Comparison of ENCODE assay signal across 1 mouse cellular context in the genomic region with DNA sequence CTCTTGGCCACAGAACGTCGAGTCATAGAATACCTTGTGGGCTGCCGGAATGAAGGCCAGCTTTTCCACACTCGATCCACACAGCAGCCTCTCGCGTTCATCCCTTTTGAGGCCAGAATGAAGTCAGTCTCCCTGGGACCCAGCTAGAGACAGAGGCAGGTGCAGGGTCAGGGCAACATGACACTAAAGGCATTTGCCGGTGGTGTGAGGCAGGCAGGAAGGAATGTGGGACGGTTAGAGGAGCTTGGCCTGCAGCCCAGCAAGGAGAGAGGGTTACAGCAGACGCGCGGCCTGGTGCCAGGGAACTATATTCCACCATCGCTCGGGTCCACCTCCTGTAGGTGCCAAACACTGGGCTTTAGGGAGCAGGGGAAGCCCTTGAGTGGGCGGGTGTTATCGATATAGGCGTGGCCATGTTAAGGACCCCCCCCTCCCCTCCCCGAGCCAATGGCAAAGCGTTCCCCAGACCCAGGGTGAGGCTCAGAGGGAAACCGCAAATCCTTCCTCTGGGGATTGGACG.
TF ChIP-seq lines count a peak whose summit lies in the region.

No protein-coding gene starts in this region.

TF ChIP-seq in MEL, 35 proteins besides CTCF, POLR2A, EP300 and RAD21:
- TF ChIP-seq MEF2A (IDR thresholded peaks at IDR 0.05; ENCODE audit: extremely low read depth, insufficient replicate concordance, low read depth, low read length, poor library complexity, severe bottlenecking): no peak
- TF ChIP-seq CHD2 (IDR thresholded peaks at IDR 0.05; ENCODE audit: low read length): no peak
- TF ChIP-seq ZMIZ1 (IDR thresholded peaks at IDR 0.05; ENCODE audit: low read depth, low read length): no peak
- no peak for TF ChIP-seq MYB (IDR thresholded peaks at IDR 0.05; ENCODE audit: low read depth, low read length)
- TF ChIP-seq BHLHE40 (IDR thresholded peaks at IDR 0.05; ENCODE audit: borderline replicate concordance, low read depth, low read length): no peak
- TF ChIP-seq CHD1 (IDR thresholded peaks at IDR 0.05; ENCODE audit: low read depth, low read length): no peak
- TF ChIP-seq MAX (IDR thresholded peaks at IDR 0.05; ENCODE audit: low read length): no peak
- TF ChIP-seq GATA1 (IDR thresholded peaks at IDR 0.05; ENCODE audit: low read depth, low read length): no peak
- TF ChIP-seq SMC3 (IDR thresholded peaks at IDR 0.05; ENCODE audit: low read depth, low read length): no peak
- no peak for TF ChIP-seq UBTF (IDR thresholded peaks at IDR 0.05; ENCODE audit: borderline replicate concordance, insufficient read depth, low read depth, low read length)
- TF ChIP-seq RCOR1 (IDR thresholded peaks at IDR 0.05; ENCODE audit: low read depth, low read length): no peak
- no peak for TF ChIP-seq ZKSCAN1 (IDR thresholded peaks at IDR 0.05; ENCODE audit: low read depth, low read length)
- TF ChIP-seq NELFE (IDR thresholded peaks at IDR 0.05; ENCODE audit: low read depth, low read length): no peak
- TF ChIP-seq JUND (IDR thresholded peaks at IDR 0.05; ENCODE audit: low read depth, low read length): no peak
- no peak for TF ChIP-seq POLR2AphosphoS2 (IDR thresholded peaks at IDR 0.05; ENCODE audit: low read length)
- TF ChIP-seq TCF12 (IDR thresholded peaks at IDR 0.05; ENCODE audit: low read depth, low read length): no peak
- no peak for TF ChIP-seq USF2 (IDR thresholded peaks at IDR 0.05; ENCODE audit: borderline replicate concordance in 1 of 2, insufficient read depth in 1 of 2, low read depth in 1 of 2, low read length in 2 of 2)
